Mouse (Mus musculus) small intestine, adult 2 months (tissue): ENCODE measurements around the gene Igfn1.

ENCODE experiments used
- CTCF ChIP-seq: fragments of 200-500 bp; IDR thresholded peaks from 2 replicates; pipeline ENCODE4 v1.5.1; 2012; ENCODE audit warnings: low read depth, mild to moderate bottlenecking, control low read depth, inconsistent platforms, low read length, moderate library complexity, mixed read lengths; ENCODE audit not compliant: insufficient replicate concordance, insufficient read length; ENCODE audit errors: extremely low read depth
- POLR2A ChIP-seq: fragments of 200-500 bp; IDR thresholded peaks from 2 replicates; pipeline ENCODE4 v1.6.1; 2012; ENCODE audit warnings: low read depth, mild to moderate bottlenecking, control low read depth, inconsistent platforms, low read length, moderate library complexity

DNA sequence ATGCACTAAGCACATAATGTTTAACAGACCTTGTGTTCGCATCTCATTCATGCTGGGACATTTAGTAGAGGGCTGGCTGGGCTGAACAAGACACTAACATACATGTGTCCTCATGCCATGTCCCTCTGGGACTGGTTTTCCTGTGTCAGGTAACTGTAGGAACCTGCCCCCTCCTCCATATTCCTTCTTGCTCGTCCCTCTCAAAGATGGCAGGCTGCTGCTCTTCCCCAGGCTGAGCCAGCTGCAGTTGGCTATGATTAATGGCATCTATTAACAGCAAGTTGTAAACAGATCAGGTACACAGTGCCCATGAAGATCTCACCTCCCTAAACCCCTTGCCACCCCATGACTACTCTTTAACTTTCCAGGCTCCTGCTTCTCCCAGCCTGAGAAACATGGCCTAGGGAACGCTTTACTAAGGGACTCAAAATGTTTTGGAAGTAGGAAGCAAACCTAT lies at the start of gene Igfn1:
- TF ChIP-seq POLR2A (no peak), CTCF (no peak)
